Mouse (Mus musculus) spleen, adult 2 months (tissue): ENCODE results near the gene Cyth4. TPM values are rescaled to one million over a fixed set of nuclear protein-coding genes. Genes with fewer than 3 reads are reported as not detected.

Experiments used
- DNase-seq, 2 experiments: peaks; one replicate each; pipeline versions ENCODE4 v3.0.0 to v3.0.0-alpha.2; 2012 to 2021; ENCODE audit warnings: low spot score in 2 of 2, low read depth in 1 of 2
- H3K27ac ChIP-seq: fragments of 200-500 bp; 2 replicates; pipeline ENCODE4 v1.5.1; 2012; ENCODE audit warnings: low read length, inconsistent platforms; ENCODE audit not compliant: insufficient read depth
- H3K27me3 ChIP-seq: fragments of 200-500 bp; 2 replicates; pipeline ENCODE4 v1.6.1; 2012; ENCODE audit warnings: mild to moderate bottlenecking, moderate library complexity, low read length, inconsistent platforms; ENCODE audit not compliant: control insufficient read depth, insufficient read depth
- H3K36me3 ChIP-seq: fragments of 200-500 bp; 2 replicates; pipeline ENCODE4 v1.6.1; 2012; ENCODE audit warnings: mild to moderate bottlenecking, low read length, inconsistent platforms; ENCODE audit not compliant: control insufficient read depth, insufficient read depth
- H3K4me1 ChIP-seq: fragments of 200-500 bp; 2 replicates; pipeline ENCODE4 v1.6.1; 2011; ENCODE audit warnings: inconsistent platforms; ENCODE audit not compliant: control insufficient read depth, insufficient read depth, insufficient read length
- H3K4me3 ChIP-seq: fragments of 200-500 bp; 2 replicates; pipeline ENCODE4 v1.5.1; 2011; ENCODE audit warnings: mild to moderate bottlenecking, inconsistent platforms; ENCODE audit not compliant: insufficient read depth, insufficient read length; ENCODE audit errors: extremely low read depth
- CTCF ChIP-seq: fragments of 200-500 bp; IDR thresholded peaks from 2 replicates; pipeline ENCODE4 v1.5.1; 2011; ENCODE audit warnings: mild to moderate bottlenecking, inconsistent platforms; ENCODE audit not compliant: insufficient read depth, insufficient read length, insufficient replicate concordance; ENCODE audit errors: extremely low read depth
- POLR2A ChIP-seq: fragments of 200-500 bp; IDR thresholded peaks from 2 replicates; pipeline ENCODE4 v1.6.1; 2011; ENCODE audit warnings: low read depth, low read length, inconsistent platforms
- WGBS: fragments of 180-500 bp; shearing (Covaris S2); methylation state at CpG from one replicate; pipeline ENCODE4 v1.1.7; 2018; 5-methylcytosine and 5-hydroxymethylcytosine counted together
- polyA plus RNA-seq: library from polyadenylated mRNA; depleted of rRNA; stranded (reverse); fragments of >200 nt; gene quantifications from 2 replicates; pipeline ENCODE4 v1.2.3, GENCODE M21; 2012

Gene Cyth4
- polyA plus RNA-seq, 1 experiment: 136 TPM

DNA sequence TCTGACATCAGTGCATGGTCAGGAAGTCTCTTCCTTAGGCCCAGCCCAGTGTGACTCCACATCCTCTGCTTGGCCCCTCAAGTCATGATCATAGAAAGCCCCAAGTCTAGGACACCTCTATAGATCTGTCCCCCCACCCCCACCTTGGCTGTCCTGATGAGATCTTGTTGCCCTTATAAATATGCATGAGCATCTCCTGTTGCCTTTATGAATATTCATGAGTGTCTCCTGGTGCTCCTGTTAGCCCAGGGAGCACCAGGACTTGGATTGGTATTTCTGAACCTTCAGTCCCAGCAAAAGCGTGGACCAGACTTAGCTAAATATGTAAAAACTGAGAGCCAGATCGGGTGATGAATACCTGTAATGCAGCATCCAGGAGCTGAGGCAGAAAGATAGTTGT is 35.5 kb downstream of the Cyth4 start:
- Histone ChIP-seq H3K27me3 (no peaks in the 10 kb centered on the region), H3K27ac (no peak overlapping the region), H3K4me1 (no peaks in the 10 kb centered on the region; the same call in 1 of the 2 replicates), H3K36me3 (no peaks in the 10 kb centered on the region), H3K4me3 (no peak overlapping the region)
- no peak for DNase-seq
- WGBS: 68% methylated on average over 2 of the region's 2 CpGs
- TF ChIP-seq POLR2A (no peak), CTCF (no peak)

DNA sequence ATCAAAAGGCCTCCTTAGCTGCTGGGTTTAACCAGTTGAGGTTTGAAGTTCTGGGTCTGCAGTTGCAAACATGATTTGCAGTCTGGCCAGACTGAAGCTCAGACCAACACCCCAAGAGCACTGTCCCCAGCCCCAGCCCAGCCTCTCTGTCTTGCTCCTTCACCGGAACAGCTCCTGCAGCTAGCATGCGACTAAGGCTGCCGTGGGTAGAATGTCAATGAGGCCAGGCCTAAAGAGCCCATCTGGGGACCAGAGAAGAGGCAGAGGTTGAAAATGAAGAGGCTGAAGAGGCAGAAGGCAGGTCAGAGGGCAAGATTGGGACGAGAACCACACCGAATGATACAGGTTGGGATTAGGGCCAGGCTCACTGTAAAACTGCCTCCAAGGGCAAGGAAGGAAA is 36.6 kb downstream of the Cyth4 start:
- Histone ChIP-seq H3K4me1 (no peaks in the 10 kb centered on the region; the same call in 1 of the 2 replicates), H3K27me3 (peaks cover 2% of the 10 kb centered on the region; the same call in 1 of the 2 replicates), H3K36me3 (no peaks in the 10 kb centered on the region), H3K4me3 (no peak overlapping the region), H3K27ac (no peak overlapping the region)
- no peak for DNase-seq
- TF ChIP-seq CTCF (no peak), POLR2A (no peak)
- WGBS: 87% methylated on average over 5 of the region's 5 CpGs

DNA sequence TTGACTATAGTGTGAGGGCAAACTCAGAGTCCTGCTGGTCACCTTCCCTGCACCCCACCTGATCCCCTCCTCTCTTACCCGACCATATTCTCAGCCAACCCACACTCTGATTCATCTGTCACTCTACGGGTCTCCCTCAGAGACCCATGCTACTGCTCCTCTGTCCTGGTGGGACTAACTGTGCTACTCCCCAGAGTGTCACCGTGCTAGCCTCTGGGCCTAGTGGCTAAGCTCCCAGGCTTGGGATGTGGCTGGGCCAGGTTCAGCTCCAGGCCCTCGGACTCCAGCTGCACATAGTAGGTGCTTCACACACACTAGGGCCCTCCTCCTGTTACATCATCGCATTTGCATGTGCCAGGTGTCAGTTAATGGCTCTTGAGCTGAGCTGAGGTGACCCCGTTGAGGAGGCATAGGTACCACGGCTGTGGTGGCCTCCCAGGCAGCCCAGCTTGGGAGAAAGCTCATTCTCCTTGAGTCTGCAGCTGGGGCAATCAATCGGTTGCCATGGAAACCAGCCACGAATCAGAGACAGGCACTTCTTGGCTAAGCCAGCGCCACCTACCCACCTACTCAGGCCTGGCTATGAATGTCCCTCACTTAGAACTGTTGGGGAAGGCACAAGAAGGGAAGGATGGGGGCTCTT is 37.4 kb downstream of the Cyth4 start:
- no peak for DNase-seq
- 56% methylated on average over 10 of the region's 10 CpGs for WGBS
- Histone ChIP-seq H3K4me1 (no peaks in the 10 kb centered on the region; the same call in 1 of the 2 replicates), H3K4me3 (no peak overlapping the region), H3K27me3 (peaks cover 2% of the 10 kb centered on the region; the same call in 1 of the 2 replicates), H3K27ac (no peak overlapping the region), H3K36me3 (no peaks in the 10 kb centered on the region)
- TF ChIP-seq CTCF (no peak), POLR2A (no peak)

GRCm38 (mm10) chr15:78635231-78635630 is 38.4 kb downstream of the Cyth4 start:
- Histone ChIP-seq H3K27ac (no peak overlapping the region), H3K27me3 (peaks cover 2% of the 10 kb centered on the region; the same call in 1 of the 2 replicates)

DNA sequence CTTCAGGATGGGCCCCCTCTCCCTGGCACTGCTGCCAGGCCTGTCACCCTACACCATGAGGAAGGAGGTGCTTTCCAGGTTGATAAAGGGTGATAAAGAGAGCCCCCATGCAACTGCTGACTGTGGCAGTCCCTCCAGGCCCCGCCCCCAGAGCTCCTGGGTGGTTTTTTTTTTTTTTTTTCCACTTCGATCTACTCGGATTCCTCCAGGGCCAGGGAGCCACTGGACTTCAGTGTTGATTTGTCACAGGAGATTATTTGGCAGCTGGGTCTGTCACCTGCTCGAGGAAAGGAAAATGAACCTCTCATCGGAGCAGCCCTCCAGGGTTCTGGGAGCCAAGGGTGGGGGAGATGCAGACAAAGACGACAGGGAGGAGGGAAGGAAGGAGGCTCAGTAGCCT is 46.8 kb downstream of the Cyth4 start:
- no peak overlapping the region for H3K27ac ChIP-seq
- no peak overlapping the region for H3K4me3 ChIP-seq
- no peaks in the 10 kb centered on the region for H3K27me3 ChIP-seq
- WGBS: 35% methylated on average over 6 of the region's 6 CpGs
- DNase-seq: no peak
- H3K36me3 ChIP-seq: no peaks in the 10 kb centered on the region
- no peaks in the 10 kb centered on the region for H3K4me1 ChIP-seq
- no peak for TF ChIP-seq CTCF

More at GRCm38 (mm10) chr15:78635231-78635630, 38.4 kb downstream of the Cyth4 start:
- 75% methylated on average over 7 of the region's 7 CpGs for WGBS
- DNase-seq: no peak
- Histone ChIP-seq H3K4me3 (no peak overlapping the region), H3K4me1 (no peaks in the 10 kb centered on the region; the same call in 1 of the 2 replicates), H3K36me3 (no peaks in the 10 kb centered on the region)
- TF ChIP-seq CTCF (no peak), POLR2A (no peak)

GRCm38 (mm10) chr15:78644606-78645005 is 47.8 kb downstream of the Cyth4 start:
- Histone ChIP-seq H3K36me3 (no peaks in the 10 kb centered on the region), H3K27me3 (no peaks in the 10 kb centered on the region), H3K4me1 (no peaks in the 10 kb centered on the region), H3K4me3 (no peak overlapping the region), H3K27ac (no peak overlapping the region)
- TF ChIP-seq CTCF: no peak
- TF ChIP-seq POLR2A: no peak
- no peak for DNase-seq
- 28% methylated on average over 8 of the region's 8 CpGs for WGBS

GRCm38 (mm10) chr15:78647746-78648145 is 50.9 kb downstream of the Cyth4 start:
- Histone ChIP-seq H3K4me1 (no peaks in the 10 kb centered on the region), H3K4me3 (no peak overlapping the region), H3K27me3 (no peaks in the 10 kb centered on the region), H3K36me3 (no peaks in the 10 kb centered on the region), H3K27ac (no peak overlapping the region)
- no peak for DNase-seq
- no peak for TF ChIP-seq CTCF
- TF ChIP-seq POLR2A: no peak
- 72% methylated on average over 4 of the region's 4 CpGs for WGBS
